Mouse (Mus musculus) C2C12 (cell line): Measurements from ENCODE around the gene Enpp1.

Experiments used
- CTCF ChIP-seq: IDR thresholded peaks from one replicate; pipeline ENCODE4 v1.5.1; 2011; ENCODE audit not compliant: control insufficient read depth, insufficient read depth, insufficient read length
- MAX ChIP-seq: IDR thresholded peaks from one replicate; pipeline ENCODE4 v1.6.1; 2011; ENCODE audit warnings: mild to moderate bottlenecking, control low read depth
- MYOD1 ChIP-seq: IDR thresholded peaks from one replicate; pipeline ENCODE4 v1.6.1; 2011; ENCODE audit warnings: low read depth; ENCODE audit not compliant: control insufficient read depth, insufficient read length
- MYOG ChIP-seq: IDR thresholded peaks from one replicate; pipeline ENCODE4 v1.6.1; 2011; ENCODE audit not compliant: control insufficient read depth, insufficient read length; ENCODE audit errors: extremely low read depth
- USF1 ChIP-seq: IDR thresholded peaks from one replicate; pipeline ENCODE4 v1.6.1; 2011; ENCODE audit warnings: low read depth, mild to moderate bottlenecking, control low read depth, moderate library complexity

DNA sequence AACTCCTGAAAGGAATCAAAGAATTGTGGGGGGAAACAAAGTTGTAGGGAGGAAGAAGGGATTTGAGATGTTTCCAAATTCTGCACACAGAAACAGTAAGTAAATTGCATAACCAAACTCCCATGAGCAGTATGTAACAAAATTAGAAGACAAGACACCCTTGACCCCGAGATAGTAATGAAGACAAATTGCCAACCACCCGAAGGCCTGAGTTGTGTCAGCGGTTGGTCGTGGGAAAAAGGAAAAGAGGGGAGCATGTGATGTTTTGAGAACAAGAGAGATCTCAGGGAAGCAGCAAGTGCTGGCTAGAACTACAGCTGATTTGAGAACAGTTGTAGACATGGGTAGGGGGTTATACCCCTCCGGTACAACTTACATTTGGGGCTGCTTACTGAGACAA is 112.2 kb downstream of the Enpp1 start:
- no peak for TF ChIP-seq MAX
- TF ChIP-seq CTCF: no peak
- no peak for TF ChIP-seq MYOG
- TF ChIP-seq USF1: no peak
- TF ChIP-seq MYOD1: no peak
